Mouse (Mus musculus) kidney, adult 9 months (tissue): ENCODE data around the gene Slc45a1.

Experiments used
- DNase-seq: peaks from one replicate; pipeline ENCODE4 v3.0.0; 2022

Slc45a1 gene

GRCm38 (mm10) chr4:150659926-150660610 is 8.1 kb upstream of the Slc45a1 start:
- peak; percentile 46 for DNase-seq

GRCm38 (mm10) chr4:150656504-150656903 is 4.5 kb upstream of the Slc45a1 start:
- peak; percentile 52 for DNase-seq

GRCm38 (mm10) chr4:150655989-150656388 is 4.0 kb upstream of the Slc45a1 start:
- DNase-seq, result peak; percentile 86

DNA sequence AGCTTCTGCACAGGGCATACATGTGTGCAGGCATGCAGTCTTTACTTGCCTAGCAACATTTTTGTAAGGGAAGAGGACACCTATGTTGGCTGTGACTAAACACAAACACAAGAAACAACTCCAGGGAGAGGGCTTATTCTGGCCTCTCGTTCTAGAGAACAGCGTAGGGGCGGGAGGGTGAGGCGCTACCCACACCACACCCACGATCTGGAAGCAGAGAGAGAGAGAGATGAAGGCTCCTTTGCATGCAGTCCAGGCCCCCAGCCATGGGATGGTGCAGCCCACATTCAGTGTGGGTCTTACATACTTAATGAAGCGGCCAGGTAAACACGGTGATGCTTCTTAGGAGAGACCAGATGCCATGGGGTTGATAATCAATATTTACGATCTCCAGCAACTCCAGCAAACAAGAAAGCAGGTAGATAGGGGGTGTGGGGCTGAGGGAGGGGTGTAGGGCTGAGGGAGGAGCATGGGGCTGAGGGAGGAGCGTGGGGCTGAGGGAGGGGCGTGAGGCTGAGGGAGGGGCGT is 1.2 kb upstream of the Slc45a1 start:
- DNase-seq, result no peak

DNA sequence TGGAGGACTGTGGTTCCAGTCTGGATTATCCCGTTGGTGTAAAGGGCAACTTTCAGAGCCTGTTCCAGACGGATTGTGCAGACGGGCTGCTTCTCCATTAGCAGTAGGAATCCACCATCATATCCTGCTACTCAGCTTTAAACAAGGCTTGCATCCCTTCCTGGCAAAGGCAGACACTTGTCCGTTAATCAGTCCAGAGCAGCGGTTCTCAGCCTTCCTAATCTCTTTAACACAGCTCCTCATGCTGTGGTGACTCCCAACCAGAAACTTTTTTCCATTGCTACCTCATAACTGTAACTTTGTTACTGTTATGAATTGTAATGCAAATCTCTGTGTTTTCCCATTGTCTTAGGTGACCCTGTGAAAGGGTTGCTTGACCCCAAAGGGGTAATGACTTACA is 2.6 kb downstream of the Slc45a1 start:
- no peak for DNase-seq

- no peak for DNase-seq
Measured at GRCm38 (mm10) chr4:150644299-150644698, 7.7 kb downstream of the Slc45a1 start.

- no peak for DNase-seq
Measured at GRCm38 (mm10) chr4:150636635-150637034, 15.3 kb downstream of the Slc45a1 start.

GRCm38 (mm10) chr4:150635568-150635967 is 16.4 kb downstream of the Slc45a1 start:
- no peak for DNase-seq

DNA sequence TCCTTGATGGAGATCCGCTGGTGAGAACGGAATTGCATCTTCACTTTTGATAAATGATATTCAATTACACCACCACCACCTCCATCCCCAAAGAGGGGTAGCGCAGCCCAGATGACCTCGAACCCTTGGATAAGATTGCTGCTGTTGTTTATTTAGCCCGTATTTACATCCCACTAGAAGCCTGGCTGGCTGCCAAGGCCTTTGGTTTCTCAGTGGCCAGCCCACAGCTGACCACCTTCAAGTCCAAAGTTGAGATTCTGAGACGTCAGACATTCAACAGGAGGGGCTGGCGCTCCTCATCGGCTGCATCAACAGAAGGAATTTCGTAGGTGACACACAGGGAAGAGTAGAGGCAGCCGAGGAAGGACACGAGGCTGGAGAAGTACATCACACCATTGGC is 22.7 kb downstream of the Slc45a1 start:
- no peak for DNase-seq

DNA sequence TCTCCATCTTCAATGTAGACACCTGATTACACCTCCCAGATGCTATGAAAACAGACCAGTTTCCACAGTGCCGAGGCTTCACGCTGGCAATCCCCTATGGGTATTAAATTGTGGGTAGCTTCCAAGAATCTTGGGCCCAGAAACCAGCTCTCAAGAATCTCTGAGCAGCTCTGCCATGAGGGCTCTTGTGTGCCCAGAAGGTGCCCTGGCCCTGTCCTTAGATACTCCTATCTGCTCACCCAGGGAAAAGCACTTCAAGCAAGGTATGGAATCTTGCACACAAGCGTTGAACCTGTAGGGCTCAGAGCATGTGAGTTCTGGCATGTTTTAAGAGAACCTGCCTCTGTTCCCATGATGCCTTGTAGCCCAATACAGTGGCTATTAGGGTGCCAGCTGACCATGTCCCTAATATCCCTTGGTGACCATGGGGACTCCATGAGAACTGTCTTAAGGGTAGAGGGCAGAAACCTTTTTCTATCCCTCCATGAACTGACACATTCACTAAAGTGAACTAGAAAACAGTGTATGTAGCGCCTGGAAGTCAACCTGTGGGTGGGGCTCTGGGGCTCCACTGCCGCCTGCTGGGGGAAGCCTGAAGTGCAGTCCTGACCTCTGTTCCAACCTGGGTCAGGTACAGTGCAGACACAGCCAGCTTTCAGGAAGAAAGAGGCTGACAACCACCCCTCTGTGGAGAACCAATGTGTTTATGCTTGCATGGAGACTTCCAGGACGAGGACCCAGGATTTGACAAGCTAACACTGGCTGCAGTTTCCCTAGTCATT is 25.8 kb downstream of the Slc45a1 start:
- peak; percentile 84 for DNase-seq

- peak; percentile 87 for DNase-seq
Measured at GRCm38 (mm10) chr4:150625425-150625824, 26.5 kb downstream of the Slc45a1 start.

GRCm38 (mm10) chr4:150624933-150625332 is 27.0 kb downstream of the Slc45a1 start:
- DNase-seq, result no peak

DNA sequence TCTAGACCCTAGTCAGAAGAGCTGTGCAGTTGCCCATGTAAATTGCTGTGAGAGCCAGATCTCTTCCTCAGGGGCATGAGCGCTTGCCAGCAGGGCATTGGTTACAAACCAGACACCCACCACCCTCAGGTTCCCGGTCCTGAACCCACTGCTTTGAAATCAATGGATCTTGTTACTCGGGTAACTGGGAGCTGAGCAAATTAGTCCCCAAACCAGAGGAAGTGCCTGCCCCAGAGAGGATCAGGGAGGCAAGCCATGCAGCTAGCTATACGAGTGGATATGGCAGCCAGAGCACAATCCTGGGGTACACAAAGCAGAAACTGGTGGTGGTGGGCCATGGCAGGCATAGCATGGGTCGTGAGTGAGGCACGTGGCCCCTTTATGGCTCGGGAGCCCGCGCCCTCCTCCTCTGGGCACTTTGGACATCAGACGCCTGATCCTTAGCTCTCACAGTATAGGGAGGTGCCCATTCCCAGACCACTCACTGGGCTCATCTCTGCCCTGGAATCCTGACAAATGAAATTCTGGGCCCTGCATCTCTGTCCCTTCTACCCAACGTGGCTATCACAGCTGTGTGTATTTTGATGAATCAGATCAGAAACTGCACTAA is 27.7 kb downstream of the Slc45a1 start:
- no peak for DNase-seq

DNA sequence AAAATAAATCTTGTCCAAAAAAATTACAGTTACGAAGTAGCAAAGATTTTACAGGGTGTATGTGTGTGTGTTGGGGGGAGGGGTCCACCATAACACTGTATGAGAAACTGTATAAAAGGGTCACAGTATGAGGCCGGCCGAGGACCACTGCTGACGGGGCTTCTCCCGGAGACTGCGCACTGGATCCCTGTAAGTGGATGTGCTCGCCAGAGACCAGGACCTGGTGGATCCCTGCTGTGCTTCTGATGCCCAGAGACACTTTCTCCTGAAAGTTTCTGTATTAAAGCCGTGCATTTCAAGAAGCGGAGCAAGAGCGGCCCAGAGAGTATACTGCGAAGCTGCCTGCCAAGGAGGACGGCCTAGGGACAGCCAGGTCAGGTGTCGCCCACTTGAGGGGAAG is 29.3 kb downstream of the Slc45a1 start:
- no peak for DNase-seq

DNA sequence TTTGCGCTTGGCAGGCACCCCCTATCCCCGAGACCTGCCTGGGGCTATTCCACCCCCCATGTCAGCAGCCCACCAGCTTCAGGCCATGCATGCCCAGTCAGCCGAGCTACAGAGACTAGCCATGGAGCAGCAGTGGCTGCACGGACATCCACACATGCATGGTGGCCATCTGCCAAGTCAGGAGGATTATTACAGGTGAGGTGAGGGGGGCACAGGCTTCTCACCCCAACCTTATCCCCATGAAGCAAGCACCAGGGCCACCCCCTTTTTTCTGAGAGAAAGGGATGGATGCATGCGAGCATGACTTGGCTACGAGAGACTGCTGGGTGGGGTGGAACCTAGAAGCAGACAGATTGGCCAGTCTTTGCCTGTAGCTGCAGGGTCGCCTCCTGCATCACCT is 33.0 kb downstream of the Slc45a1 start:
- DNase-seq, result no peak

DNA sequence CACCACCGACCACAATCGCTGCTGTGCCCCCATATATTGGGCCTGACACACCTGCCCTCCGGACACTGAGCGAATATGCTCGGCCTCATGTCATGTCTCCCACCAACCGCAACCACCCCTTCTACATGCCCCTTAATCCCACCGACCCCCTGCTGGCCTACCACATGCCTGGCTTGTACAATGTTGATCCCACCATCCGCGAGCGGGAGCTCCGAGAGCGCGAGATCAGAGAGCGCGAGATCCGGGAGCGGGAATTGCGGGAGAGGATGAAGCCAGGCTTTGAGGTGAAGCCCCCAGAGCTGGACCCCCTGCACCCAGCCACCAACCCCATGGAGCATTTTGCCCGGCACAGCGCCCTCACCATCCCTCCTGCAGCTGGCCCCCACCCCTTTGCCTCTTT is 35.1 kb downstream of the Slc45a1 start:
- no peak for DNase-seq

GRCm38 (mm10) chr4:150616029-150616420 is 35.9 kb downstream of the Slc45a1 start:
- DNase-seq, result peak; percentile 72

GRCm38 (mm10) chr4:150615251-150616028 is 36.5 kb downstream of the Slc45a1 start:
- no peak for DNase-seq

DNA sequence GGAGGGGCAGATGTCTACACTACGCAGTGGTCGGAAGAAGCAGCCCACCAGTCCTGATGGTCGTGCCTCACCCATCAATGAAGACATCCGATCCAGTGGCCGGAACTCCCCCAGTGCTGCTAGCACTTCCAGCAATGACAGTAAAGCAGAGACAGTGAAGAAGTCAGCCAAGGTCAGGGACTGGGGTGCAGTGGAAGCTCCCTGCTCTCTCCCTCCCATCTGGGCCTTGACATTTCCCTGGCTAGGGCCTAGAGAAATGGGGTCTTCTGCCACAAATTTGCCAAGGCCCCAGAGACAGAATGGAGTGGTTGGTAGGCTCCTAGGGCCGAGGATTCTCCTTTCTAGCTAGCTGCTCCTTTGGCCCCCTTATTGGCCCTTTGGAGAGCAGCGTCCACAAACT is 38.3 kb downstream of the Slc45a1 start:
- no peak for DNase-seq

DNA sequence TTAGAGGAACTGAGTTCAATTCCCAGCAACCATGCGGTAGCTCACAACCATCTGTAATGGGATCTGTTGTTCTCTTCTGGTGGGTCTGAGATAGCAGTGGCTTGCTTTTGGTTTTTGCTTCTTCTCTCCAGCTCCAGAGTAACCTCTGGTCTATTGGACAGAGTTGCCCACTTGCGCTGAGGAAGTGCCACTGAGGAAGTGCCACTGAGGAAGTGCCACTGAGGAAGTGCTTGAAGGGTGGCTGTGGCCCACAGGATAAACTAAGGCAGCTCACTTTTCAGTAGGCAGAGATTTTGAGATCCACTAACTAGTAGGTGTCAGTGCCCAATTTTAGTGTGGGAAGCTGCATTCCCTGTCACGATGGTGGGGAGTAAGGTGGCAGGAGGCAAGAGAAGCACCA is 43.3 kb downstream of the Slc45a1 start:
- DNase-seq, result no peak

DNA sequence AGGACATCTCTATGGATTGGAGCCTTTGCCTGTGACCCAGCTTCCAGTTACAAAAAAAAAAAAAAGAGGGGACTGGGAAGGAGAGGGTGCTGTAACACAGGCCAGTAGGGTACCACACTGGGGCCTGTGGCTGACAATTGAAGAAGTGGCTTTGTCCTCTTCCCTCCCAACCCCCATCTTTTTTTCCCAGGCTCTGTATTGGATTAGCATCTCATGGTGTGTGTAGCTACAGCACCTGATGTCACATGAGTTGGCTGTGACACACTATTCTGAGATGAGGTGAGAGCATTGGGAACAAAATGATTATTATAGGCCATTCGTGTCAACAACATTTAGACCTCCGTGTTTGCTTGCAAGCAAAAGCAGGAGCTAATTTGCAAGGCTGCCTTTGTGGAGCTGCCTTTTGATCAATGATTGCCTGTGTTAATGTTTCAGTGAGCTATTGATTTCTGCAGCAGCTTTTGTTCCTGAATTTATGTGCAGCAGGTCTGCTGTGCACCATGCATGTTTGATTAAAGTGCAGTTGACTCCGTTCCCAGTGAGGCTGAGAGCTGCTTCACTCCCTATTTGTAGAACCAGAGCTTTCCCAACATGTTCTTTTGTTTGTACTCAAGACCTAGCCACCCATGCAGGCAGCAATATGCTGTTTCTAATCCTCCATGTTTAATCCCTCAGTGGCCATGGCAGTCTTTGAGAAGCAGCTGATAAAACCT is 45.4 kb downstream of the Slc45a1 start:
- no peak for DNase-seq

GRCm38 (mm10) chr4:150605804-150606203 is 46.2 kb downstream of the Slc45a1 start:
- no peak for DNase-seq
